Mouse (Mus musculus) ovary, postnatal 36 days (tissue): ENCODE results near the gene Usf1.

Source experiments
- DNase-seq: peaks from one replicate; pipeline ENCODE4 v3.0.0; 2022; ENCODE audit warnings: low spot score, mixed read lengths

Usf1 gene

DNA sequence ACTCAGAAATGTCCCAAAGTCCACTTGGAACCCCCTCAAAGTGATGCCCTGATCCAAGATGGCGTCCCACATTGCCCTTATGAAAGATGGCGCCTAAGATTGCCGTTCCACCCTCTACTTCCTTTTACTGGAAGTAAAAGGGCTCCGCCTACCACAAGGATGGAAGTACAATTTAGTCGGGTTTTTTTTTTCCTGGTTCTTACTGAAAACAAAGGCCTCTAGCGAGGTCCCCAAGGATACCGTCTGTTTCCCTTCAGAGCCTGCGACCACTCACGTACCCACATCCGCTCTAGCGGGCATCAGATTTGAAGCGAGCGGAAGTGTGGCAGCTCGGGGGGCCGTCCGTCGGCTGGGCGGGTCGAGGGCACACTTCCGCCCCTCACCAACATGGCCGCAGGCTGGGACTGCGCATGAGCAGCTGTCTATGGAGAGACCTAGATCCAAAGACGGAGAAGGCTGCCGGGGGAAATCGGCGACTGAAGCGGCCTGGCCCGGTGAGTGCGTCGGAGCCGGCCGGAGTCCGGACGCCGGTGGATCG, at the start of gene Usf1:
Gene Usf1 (plus strand): TSS at position 367 of the 538 bp plus-strand sequence.
- peak; percentile 94 for DNase-seq

DNA sequence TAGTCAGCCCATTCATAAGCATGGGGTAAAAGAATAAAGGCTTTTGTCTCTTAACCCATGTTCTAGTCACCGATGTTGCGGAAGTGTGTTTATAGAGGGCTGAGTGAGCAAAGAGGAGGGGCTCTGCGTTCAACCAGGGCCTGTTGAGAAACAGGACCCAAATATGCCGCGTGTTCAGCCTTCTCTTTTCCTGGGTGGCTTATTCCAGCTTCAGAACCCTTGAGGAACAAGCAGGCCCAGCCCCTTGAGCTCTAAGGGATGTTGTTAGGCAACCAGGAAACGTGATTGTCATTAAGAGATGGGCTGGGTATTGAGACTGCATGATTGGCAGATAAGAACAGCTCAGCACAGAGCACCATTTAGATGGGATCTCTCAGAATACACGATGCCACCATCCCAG, 45.2 kb upstream of the Usf1 start:
- no peak for DNase-seq

DNA sequence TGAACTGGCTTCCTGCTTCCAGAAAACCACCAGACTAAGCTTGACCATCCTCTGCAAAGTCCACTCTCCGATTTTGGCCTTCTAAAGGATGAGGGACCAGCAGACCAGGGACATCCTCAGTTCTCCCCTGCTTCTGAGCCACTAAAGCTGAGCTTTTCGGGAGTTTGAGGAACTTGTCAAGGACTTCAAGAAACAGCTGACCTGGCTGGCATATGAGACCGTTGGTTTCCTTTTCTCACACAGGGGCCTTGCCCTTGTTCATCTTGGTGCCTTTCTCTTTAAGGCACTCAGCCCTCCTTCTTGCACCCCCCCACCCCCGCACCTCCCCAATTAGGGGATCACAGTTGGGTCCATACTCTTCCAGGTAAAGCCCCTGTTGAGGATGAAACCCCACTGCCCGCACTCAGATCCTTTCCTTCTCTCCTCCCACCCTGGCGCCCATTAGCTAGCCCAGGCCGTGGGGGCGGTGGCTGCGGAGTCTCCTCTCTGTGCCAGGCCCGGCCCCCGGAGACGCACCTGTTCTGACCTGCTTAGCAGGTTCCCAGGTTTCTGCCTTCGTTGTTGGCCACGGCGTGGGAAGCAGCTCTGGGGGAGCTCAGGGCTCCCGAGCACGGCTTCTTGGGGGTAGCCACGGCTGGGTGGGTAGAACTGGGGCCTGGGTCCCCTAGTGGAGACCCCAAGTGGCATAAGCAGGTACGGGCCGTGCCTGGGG, 41.1 kb upstream of the Usf1 start, which contains the start of gene Nectin4:
Gene Nectin4 (plus strand): TSS at position 255 of the 712 bp plus-strand sequence.
- peak; percentile 39 for DNase-seq

DNA sequence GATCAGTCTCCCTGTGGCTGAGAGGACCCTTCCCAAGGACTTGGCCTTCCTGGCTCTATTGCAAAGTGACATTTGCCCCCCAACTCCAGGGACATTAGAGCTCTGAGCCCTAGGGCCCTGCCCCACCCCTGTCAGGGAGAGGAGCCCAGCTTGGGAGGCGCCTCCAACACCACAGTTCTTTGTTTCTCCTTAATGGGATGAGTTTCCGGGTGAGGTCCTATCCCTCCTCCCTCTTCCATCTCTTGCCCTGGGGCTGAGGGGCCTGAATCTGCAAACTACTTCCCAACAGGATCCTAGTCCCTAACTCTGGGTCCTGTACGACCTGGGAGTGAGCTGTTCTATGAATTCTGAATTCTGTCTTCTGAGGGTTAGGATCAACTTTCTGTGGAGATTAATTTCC, 38.2 kb upstream of the Usf1 start:
- DNase-seq: no peak

DNA sequence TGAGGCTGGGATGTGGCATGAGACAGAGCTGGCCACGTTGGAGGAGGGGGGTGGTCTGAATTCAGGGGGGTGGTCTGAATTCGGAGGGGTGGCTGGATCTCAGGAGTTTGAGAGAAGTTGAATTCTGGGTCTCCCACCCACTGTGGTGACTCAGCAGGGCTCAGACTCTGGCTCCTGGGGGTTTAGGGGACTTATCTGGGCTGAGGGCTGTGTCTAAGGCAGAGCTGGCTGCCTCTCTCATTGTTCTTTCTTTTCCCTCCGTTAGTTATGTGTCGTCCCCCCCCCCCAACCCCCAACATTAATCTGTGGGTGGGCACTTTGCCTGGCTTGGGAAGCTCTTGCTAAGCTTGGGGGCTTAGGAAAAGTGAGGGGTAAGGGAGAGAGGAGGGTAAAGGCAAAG, 37.2 kb upstream of the Usf1 start:
- no peak for DNase-seq

DNA sequence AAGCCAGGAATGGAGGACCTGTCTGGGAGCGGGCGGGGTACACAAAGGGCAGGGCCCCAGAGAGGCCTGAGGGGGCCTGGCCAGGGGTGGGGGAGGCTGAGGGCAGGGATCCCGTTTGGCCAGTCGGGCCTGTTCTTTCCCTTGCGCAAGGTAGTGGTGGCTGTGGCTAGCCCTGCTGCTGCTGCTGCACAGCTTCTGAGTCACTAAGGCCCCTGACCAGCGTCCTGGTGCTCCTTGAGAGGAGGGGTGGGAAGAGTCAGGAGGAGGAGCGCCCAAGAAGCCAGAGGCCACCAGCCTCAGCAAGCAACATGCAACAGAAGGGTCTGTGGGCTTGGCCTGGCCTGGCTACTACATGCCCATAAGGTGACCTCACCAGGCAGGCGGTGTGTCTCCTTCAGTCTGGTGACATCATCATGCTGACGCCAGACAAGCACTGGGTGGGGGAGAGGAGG, 35.4 kb upstream of the Usf1 start:
- no peak for DNase-seq

DNA sequence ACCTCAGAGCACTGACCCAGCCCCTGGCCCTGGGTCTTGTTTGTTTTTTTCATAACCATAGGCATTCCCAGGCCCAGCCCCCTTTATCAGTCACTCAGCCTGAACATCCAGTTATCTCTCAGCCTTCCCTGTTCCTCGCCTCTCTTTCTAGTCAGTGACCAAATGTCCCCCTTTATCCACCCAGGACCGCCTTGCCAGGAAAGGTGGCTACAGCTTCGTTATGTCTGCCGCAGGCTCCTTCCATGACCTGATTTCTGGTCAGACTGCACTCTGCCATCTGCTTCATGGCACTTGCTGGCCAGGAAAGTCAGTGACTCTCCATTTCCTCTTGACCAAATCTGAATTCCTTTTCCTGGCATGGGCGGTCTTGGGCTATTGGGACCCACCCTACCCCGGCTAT, 32.8 kb upstream of the Usf1 start:
- no peak for DNase-seq

DNA sequence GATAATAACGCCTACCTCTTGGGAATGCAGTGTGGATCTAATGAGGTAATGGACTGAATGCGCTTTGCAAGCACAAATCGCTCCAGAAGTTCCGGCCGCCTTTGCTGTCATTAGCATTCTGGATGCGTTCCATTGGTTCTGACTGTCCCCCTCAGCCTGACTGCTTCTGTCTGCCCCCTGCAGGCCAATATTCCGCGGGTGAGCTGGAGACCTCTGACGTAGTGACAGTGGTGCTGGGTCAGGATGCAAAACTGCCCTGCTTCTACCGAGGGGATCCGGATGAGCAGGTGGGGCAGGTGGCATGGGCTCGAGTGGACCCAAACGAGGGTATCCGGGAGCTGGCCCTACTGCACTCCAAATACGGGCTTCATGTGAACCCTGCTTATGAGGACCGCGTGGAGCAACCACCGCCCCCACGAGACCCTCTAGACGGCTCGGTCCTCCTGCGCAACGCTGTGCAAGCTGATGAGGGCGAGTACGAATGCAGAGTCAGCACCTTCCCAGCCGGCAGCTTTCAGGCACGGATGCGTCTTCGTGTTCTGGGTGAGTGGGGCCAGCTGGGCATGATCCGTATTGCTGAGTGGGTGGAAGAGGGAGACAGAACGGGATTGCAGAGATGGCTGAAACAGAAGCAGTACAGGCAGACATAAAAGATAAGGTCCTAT, 31.0 kb upstream of the Usf1 start:
- DNase-seq: peak; percentile 73

DNA sequence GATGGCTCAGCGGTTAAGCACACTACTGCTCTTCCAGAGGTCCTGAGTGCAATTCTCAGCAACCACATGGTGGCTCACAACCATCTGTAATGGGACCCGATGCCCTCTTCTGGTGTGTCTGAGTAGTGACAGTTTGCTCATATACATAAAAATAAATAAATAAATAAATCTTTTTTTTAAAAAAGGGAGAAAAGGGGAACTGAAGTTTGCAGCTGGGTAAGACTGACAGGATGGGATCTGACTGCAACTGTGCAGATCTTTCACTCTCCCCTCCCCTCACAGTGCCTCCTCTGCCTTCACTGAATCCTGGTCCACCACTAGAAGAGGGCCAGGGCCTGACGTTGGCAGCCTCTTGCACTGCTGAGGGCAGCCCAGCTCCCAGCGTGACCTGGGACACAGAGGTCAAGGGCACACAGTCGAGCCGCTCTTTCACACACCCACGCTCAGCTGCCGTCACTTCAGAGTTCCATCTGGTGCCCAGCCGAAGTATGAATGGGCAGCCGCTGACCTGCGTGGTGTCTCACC, 29.0 kb upstream of the Usf1 start:
- DNase-seq: no peak

DNA sequence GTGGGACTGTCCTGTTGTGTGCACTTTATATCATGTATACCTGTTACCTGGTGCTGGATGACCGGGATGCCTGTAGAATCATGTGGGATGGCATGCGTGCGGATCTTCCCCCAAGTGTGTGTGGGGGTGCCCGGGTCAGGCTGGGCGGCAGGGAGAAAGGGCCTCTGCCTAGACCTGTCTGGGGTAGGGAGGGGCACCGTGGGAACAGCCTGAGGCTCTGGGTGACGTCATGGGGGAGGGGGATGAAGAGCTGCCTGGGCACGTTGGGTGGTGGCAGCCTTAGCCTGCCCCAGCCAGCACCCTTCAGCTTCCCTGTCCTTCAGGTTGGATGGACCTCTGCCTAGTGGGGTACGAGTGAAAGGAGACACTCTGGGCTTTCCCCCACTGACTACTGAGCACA, 26.8 kb upstream of the Usf1 start:
- no peak for DNase-seq

DNA sequence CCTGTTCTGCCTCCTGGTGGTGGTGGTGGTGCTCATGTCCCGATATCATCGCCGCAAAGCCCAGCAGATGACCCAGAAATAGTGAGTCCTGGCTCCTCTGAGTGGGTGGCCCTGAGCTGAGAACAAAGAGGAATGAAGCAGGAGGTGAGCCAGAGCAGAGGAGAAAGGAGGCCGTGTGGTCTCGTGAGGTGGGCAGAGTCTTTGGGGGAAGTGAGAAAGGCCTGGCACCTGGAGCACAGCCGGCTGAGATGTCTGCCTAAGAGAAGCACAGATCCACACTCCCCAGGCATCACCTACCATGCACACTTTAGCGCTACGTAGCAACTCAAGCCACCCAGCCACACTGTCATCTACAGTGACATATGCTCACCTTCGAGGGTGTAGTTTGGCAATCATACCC, 25.9 kb upstream of the Usf1 start:
- DNase-seq: no peak

DNA sequence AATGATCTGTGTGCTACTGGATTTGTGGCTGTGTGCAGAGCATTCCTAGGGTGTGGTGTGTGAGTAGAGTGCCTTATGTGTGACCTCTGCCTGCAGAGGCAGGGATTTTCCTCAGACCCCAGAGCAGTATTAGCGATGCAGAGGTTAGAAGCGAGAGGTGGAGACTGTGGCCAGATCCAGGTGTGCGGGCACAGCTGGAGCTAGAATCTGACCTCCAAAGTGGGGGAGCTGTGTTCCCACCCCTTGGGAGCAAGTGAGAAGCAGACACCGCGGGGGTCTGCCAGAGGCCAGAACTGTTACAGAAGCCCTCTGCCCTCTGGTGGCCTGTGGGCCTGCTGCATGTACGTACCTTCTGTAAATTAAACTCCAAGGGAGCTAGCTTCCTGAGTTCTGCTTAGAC, 24.0 kb upstream of the Usf1 start:
- DNase-seq: no peak

DNA sequence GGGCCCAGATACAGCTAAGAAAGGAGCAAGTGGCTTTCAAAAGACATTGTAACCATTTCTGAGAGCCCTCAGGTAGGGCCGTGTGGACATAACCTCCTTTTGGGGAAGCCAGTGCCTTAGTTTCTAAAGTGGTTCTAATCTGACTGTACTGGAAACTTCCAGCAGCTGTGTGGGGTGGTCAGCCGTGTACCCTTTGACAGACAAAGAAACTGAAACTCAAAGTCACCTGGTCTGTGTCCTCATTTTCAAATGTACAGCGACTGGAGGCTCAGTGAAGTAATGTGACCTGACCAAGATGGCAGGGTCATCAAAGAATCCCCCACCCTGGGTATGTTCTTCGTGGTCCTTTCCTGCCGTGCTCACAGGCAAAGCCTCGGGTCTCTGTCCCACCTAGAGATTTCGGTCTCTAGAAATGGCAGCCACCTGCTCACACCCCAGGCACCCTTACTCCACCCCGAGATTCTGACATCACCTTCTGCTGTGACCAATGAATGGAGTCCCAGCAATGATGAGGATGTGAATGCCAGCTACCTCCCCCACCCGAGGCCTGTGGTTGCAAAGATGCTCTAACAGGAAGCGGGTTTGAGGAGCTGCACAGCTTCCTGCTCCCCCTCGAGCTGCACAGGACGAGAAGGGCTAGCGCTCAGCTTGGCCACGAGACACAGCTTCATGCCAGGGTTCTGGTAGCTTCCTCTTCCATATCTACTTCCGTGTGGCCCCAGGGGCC, 22.6 kb upstream of the Usf1 start, which contains the start of gene Arhgap30:
Gene Arhgap30 (plus strand): TSS at position 579 of the 727 bp plus-strand sequence.
- no peak for DNase-seq

DNA sequence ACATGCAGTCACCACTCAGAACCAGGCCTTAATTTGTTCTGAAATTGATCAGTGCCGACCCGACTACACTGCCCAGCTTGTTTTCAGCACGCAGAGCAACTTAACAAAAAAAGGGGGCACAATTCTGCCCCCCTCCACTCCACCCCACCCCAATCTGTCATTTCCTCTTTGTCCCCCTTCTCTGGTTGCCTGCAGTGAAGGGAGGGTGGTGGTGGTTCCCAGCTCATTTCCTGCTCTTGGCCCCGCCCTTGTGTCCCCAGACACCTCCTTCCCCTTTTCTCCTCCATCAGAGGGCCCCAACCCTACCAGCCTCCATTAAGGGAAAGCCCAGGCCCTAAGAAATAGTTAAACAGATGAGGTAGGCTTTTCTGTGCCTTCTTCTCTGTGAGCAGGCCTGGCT, 21.0 kb upstream of the Usf1 start:
- DNase-seq: no peak

DNA sequence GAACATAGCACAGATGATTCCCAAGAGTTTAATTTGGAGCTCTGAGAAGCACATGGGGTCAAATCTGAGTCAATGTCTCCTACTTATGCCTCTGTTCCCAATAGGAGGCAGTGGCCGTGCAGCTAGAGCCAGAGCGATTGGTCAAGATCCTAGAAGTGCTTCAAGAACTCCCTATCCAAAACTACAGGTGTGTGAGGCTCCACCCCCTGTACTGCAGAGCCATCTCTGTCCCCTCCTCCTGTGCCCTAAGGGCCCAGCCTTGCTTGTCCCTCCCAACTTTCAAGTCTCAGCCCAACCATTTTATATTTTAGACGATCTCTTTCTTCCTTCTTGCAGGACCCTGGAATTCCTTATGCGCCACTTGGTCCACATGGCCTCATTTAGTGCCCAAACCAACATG, 9.3 kb upstream of the Usf1 start:
- DNase-seq: no peak

DNA sequence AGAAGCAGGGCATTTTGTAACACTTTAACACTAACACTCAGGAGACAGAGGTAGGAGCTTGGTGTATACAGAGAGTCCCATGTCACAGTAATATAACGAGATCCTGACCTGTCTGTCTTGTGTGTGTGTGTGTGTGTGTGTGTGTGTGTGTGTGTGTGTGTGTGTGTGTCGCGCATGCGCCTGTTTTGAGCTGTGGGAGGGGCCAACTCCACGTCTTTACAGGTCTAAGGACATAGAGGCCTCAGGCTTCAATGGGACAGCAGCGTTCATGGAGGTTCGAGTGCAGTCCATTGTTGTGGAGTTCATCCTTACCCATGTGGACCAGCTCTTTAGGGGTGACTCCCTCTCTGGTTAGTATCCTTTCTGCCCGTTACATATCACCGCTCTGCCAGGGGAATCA, 8.1 kb upstream of the Usf1 start:
- DNase-seq: no peak

DNA sequence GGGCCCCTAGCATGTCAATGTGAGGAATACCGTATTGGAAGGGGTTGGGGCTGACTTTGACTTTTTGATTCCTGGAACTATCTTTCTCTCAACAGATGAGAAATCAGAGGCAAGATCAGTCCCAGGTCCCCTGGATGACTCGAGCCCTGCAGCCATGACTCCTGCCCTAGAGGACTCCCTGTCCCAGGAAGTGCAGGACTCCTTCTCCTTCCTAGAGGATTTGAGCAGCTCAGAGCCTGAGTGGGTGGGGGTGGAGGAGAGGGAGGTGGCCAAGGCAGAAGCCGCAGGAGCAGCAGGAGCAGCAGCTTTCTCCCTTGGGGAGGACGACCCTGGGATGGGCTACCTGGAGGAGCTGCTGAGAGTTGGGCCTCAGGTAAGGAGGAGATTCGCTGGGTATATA, 3.9 kb upstream of the Usf1 start:
- no peak for DNase-seq

DNA sequence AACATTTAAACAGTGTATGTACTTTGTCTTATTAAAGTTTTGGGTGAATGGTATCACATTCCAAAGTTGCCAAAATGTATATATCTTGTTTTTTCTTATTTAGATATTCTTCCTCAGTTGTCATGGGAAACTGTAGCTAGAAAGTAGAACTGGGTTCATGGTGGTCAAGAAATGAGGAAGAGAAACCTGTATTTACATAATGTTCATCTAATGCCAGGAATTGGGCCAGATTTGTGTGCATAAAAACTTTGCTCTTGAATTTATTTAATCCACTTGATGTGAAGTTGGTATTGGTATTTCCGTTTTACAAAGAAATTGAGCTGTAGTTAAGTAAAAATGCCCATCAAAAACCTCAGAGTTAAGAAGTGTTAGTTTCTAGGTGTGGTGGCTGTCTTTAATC, 882 bp upstream of the Usf1 start:
- DNase-seq: no peak

DNA sequence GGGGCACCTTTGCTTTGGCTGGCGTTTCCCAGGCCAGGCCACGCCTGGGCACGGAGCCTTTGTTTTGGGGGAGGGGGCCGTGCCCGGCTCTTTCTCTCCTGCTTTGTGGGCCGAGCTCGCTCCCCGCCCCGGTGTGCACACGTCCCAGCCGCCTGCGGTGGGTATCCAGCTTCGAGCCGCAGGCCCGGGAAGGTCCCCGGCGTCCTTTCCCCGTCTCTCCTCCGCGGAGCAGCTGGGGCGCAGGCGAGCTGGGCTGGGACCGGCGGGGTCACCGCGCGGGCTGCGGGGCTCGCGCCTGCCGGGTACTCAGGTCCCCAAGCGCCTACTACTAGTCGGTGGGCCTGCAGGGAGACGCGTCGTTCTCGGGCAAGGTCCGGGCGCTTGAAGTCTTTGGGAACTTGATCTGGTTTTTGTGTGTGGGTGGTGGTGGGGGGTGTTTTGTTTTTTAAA, 404 bp downstream of the Usf1 start:
- no peak for DNase-seq

DNA sequence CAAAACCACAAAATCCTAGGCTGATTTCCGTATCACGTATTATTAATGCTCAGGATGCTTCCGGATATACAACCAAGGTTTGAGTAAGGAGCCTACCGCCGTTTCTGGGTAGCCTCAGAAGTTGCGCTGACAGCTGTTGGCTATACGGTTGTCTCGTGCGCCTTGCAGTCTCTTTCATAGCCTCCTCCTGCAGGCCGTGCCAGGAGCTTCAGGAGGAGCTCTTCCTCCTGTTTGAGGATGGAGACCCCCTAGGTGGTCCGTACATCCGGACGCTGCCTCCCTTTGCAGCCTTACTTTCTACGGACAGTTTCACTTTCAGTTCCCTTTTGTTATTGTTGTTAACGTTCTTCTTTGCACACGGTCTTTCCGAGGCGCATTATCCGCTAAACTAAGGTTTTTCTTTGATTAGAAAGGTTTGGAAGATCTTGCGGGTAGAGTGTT, 908 bp downstream of the Usf1 start:
- peak; percentile 41 for DNase-seq

DNA sequence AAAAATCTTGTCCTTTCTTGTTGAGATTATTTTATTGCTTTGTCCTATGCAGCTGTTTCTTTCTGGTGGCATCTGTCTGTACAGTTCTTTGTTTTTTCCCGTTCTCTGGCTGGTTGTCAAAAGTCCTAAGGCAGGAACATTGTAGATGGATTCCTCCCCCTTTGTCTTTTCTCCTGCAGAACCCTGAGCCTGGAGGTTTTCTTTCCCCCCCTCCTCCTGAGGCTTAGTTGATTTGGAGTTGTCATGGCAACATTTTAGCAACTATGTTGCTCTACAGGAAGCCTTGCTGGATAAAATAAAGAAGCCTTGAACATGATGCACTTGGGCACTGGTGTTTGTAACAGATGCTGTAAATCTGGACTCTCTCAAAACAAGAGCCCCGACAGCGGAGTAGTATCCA, 1.3 kb downstream of the Usf1 start:
- DNase-seq: no peak

DNA sequence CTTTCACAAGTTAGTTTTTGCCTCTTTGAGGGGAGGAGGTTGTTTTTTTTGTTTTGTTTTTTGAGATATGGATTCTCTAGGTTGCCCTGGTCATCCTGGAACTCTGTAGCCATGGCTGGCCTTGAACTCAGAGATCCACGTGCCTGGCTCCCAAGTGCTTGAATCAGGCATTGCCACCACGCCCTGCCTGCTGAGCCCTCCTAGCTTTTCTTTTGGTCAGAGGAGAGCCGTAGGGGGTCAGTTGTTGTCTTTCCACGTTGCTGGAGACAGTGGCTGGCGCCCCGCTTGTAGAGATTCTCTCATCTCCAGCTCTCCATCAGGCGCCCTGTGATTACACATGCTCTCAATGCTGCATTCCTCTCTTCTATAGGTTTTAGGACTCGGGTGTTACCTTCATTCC, 2.5 kb downstream of the Usf1 start:
- no peak for DNase-seq
